Mouse (Mus musculus): ENCODE data around the gene Ttll8.
A peak's percentile ranks its signal among the peaks of the same experiment; 100 is the strongest.

The Ttll8 gene

DNA sequence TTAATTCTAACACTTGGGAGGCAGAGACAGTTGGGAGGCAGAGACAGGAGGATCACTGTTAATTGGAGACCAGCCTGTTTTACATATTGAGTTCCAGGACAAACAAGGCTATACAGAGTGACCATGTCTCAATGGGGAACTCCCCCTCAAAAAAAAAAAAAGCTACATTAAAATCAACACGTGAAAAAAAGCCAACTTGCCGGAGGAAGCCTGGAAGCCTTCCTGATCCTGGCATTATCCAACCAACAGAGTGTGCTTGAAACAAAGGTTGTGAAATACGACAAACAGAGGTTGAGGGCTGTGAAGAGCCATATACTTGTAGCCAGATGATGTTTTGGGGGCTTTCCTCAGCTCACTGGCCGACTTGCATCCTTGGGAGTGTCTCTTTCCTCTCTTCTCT, 71.4 kb downstream of the Ttll8 start:
- DNase-seq (ENCODE audit: low read depth, low spot score) = no peak

DNA sequence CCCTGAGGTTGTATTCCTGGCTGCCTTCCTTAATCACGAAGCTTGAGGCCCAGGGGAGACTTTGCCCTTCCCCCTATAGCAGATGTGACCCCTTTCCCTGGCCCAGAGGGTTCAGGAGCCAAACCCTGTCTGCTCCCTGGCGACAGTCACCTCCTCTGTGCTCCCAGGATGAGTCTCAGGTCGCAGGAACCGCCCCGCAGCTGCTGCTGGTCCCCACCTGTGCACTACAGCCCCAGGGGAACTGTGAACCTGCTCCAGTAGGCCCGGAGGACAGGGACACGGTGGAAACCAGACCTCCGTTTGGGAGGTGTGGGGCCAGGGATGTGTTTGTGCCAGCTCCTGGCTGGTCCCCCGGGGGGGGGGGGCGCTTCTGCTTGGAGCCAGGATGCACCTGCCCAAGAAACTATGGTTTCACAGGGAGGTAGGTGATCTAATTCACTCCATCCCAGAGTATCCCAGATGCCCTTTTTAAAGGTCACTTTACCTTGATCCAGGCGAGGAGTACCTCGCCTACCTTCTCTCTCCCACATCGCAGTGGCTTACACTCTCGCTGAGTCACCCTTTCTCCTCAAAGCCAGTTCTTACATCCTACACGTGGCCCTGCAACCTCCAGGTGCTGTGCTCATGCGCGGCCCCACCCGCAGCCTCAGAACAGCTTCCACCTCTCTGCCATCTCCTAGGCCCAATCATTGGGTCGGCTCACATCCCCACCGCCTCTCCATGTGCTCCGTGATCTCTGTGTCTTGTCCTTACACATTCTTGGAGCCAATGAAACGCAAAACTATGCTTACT, 72.8 kb downstream of the Ttll8 start:
- no peak for DNase-seq (ENCODE audit: low read depth, low spot score)

GRCm38 (mm10) chr15:88877021-88877400, 77.2 kb downstream of the Ttll8 start:
- DNase-seq (ENCODE audit: low read depth, low spot score) = no peak

DNA sequence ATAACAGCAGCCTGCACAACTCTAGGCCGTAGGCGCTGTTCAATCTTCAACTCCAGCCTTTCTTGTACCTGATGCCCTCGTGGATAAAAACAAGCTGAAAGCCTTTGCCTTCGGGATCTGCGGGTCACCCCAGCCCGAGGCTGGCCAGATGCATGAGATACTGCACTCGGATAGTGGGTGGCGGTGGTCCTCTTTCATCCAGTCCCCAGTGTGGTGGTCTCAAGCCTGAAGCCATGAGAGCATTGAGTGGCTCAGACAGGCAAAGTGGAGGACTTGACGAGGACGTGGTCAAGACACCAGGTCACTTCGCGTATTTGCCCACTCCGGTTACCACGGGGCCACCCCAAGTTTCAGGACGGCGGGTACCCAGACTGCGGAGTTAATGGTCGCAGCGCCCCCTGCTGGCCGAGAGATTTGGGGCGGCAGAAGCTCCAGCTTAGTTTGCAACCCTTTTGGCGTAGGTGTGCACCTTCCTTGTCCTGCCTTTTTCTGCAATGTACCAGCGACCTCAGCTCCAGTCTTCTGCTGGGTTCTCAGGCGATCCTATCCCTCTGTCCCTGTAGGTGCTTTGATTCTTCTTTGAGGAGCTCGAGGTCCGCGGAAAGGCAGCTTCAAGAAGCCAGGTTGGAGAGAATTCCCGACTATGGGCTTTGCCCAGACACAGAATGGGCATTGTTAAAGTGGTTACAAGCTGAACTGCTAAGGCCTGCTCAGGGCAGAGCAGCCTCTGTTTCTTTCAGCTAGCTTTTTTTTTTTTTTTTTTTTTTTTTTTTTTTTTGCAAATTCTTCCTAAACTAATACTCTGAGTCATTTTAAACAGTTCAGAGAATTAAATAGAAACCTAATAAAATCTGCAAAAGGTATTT, 77.8 kb downstream of the Ttll8 start:
- DNase-seq (ENCODE audit: low read depth, low spot score) = no peak

- no peak for DNase-seq (ENCODE audit: low read depth, low spot score)
These were observed 78.6 kb downstream of the Ttll8 start for GRCm38 (mm10) chr15:88875625-88876081.

GRCm38 (mm10) chr15:88874477-88874876, 79.7 kb downstream of the Ttll8 start:
- DNase-seq (ENCODE audit: low read depth, low spot score) = no peak

DNA sequence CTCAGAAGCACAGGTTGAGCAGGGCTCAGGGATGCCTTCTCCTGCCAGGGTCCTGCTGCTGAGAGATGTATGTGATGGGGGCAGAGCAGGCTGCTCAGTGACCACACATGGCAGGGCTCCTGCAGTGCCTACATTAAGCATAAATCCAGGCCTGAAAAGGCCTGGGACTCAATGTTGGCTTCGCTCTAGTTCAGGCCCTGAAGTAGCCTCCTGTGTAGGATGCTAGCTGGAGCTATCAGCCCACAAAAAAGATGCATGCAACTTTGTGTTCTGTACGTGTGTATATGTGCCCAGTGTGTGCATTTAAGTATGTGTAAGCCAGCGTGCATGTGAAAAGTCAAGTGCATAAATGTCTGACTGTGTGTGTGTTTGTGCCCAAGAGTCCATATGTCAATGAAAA, 80.2 kb downstream of the Ttll8 start:
- no peak for DNase-seq (ENCODE audit: low read depth, low spot score)

GRCm38 (mm10) chr15:88870418-88871185, 83.6 kb downstream of the Ttll8 start:
- no peak for DNase-seq (ENCODE audit: low read depth, low spot score)

DNA sequence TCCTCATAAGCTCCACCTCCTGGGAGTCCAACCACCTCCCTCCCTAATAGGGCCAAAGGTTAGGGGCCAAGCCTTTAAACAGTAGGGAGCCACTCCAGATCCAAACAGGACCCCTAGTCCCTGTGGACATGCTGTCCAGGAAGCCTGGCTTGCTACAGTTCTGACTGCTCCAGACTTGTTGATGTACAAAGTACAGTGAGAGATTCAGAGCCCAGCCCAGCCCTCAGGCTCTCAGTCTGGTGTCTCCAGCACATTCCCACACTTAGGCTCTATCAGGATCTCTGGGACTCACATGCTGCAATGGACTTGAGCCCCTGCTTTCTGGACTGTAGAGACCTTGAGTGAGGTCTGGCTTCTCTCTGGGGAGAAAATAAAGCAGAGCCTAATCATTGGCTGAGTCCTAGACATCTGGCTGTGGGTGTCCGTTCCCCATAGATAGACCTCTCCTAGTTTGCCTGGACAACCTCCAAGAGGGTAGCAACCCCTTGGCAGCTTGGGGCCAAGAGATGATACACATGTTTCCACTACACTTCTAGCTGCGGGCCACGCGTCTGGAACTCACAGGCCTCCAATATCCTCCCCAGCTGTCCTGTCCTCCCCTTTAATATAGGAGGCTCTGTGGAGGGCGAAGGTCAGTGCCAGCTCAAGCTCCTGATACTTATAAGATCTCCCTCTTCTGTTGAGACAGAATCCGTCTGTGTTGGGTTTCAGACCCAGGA, 86.0 kb downstream of the Ttll8 start:
- DNase-seq (ENCODE audit: low read depth, low spot score) = no peak

GRCm38 (mm10) chr15:88867368-88868023, 86.7 kb downstream of the Ttll8 start:
- no peak for DNase-seq (ENCODE audit: low read depth, low spot score)

DNA sequence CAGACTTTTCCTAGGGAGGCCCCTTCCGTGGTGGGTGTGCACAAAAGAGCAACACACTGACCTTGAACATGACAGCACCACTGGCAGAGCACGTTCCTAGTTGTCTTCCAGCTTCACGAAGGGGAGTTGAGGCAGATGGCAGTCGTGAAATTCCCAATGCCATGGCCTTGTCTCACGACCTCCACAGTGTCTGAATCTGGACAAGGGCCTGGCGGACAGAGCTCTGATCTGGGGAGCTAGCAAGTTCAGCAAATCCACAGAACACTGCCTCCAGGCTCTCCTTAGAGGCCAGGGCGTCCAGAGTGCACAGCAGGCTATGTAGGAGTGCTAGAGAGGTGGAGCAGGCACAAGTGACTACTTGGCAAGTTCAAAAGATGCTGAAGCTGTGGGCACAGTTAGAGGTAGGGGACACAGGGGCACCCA, 87.3 kb downstream of the Ttll8 start:
- no peak for DNase-seq (ENCODE audit: low read depth, low spot score)

DNA sequence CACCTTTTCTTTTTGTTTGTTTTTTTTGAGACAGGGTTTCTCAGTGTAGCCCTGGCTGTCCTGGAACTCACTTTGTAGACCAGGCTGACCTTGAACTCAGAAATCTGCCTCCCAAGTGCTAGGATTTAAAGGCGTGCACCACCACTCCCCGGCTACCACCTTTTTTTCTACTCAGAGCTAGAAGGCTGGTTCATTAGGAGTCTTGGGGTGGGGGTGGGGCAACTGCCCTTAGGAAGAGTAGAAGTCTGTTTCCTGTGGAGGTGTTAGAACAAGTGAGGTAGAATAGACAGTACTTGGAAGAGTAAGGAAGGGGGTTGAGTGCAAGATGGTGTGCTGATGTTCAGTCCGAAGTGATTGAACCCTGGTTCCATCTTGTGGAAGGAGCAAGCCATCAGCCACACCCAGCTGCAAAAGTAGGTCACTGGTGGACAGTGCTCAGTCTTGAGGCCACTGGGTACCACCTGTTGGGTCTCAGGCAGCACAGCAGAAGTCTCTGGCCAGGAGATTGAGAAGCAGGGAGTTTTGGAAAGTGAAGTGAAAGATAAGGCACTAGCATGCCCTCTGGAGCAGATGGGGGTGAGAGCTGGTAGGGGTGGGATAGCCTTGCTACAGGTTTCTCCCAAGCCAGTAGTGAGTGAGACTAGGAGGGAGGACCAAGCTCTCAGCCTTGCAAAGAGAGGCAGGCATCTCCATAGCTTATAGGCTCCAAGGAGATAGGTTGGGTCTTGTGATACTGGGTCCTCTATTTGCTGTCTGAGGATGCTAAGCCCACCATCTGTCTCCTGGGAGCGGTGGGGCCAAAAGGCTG, 88.1 kb downstream of the Ttll8 start:
- no peak for DNase-seq (ENCODE audit: low read depth, low spot score)

- DNase-seq (ENCODE audit: low read depth, low spot score) = no peak
These were observed 89.2 kb downstream of the Ttll8 start for GRCm38 (mm10) chr15:88865061-88865460.

GRCm38 (mm10) chr15:88864270-88865030, 89.8 kb downstream of the Ttll8 start:
- no peak for DNase-seq (ENCODE audit: low read depth, low spot score)

DNA sequence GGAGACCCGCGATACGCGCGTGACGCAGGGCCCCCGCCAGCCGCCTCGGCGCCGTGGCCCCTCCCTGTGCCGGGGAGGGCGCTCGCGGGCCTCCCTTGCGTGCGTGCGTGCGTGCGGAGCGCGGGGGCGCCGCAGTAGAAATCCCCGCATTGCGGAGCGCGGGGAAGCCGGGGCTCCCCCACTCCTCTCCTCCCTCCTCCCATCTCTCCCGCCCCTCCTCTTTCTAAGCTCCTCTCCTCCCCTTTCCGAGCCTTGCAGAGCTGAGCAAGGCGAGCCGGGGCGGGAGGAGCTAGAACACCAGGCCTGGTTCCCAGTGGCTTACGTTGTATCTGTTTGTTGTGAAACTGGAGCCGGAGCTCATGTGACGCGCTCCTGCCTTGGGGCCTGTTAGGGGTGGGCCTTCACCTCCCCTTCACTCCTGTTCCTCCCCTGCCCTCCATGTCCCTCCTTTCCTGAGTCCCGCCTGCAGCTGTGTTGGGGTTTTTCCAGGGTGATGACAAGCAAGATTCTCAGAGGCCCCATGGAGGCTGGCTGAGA, 90.5 kb downstream of the Ttll8 start:
- peak; percentile 81 for DNase-seq (ENCODE audit: low read depth, low spot score)

- DNase-seq (ENCODE audit: low read depth, low spot score) = no peak
These were observed 91.1 kb downstream of the Ttll8 start for GRCm38 (mm10) chr15:88862881-88863694.

- peak; percentile 96 for DNase-seq (ENCODE audit: low read depth, low spot score)
These were observed 92.2 kb downstream of the Ttll8 start, which contains the start of gene Pim3 for GRCm38 (mm10) chr15:88861772-88862622. Gene Pim3, plus strand, starts transcription at chr15:88862186.
